Mouse (Mus musculus) liver, postnatal 0 days (tissue): ENCODE data around the gene Adamts9. TPM values are rescaled to one million over a fixed set of nuclear protein-coding genes. Genes with fewer than 3 reads are reported as not detected.

Experiments
- ATAC-seq: fragments of 200-750 bp; cut with Nextera tagmentation; 2 replicates; pipeline ENCODE4 v1.8.0; 2017; ENCODE audit warnings: mild to moderate bottlenecking, moderate library complexity
- DNase-seq: peaks from one replicate; pipeline ENCODE4 v3.0.0-alpha.2; 2016
- H3K27ac ChIP-seq: fragments of 300-500 bp; sonication (generic); 2 replicates; pipeline ENCODE4 v1.5.1; 2014; ENCODE audit warnings: antibody characterized with exemption, moderate library complexity, mild to moderate bottlenecking, low read depth
- H3K27me3 ChIP-seq: fragments of 300-500 bp; sonication (generic); 2 replicates; pipeline ENCODE4 v1.6.1; 2014; ENCODE audit warnings: low read length, control low read depth, mixed read lengths; ENCODE audit not compliant: insufficient read depth
- H3K36me3 ChIP-seq: fragments of 300-500 bp; sonication (generic); replicated peaks from 2 replicates; pipeline ENCODE4 v1.6.1; 2014; ENCODE audit warnings: mild to moderate bottlenecking, control low read depth, low read length, moderate library complexity, mixed read lengths; ENCODE audit not compliant: insufficient read depth
- H3K4me1 ChIP-seq: fragments of 300-500 bp; sonication (generic); 2 replicates; pipeline ENCODE4 v1.6.1; 2014; ENCODE audit warnings: antibody characterized with exemption, mild to moderate bottlenecking, control low read depth; ENCODE audit not compliant: insufficient read depth
- H3K4me2 ChIP-seq: fragments of 300-500 bp; sonication (generic); 2 replicates; pipeline ENCODE4 v1.6.1; 2014; ENCODE audit warnings: low read depth, mild to moderate bottlenecking, low read length, moderate library complexity, mixed read lengths
- H3K4me3 ChIP-seq: fragments of 300-500 bp; sonication (generic); 2 replicates; pipeline ENCODE4 v1.5.1; 2014; ENCODE audit warnings: low read depth, low read length
- H3K9ac ChIP-seq: fragments of 300-500 bp; sonication (generic); replicated peaks from 2 replicates; pipeline ENCODE4 v1.6.1; 2014; ENCODE audit warnings: mild to moderate bottlenecking, moderate library complexity
- H3K9me3 ChIP-seq: fragments of 300-500 bp; sonication (generic); 2 replicates; pipeline ENCODE4 v1.6.1; 2016; ENCODE audit warnings: mild to moderate bottlenecking, control low read depth, low read length, mixed read lengths
- CTCF ChIP-seq: sonication (generic); IDR thresholded peaks from 2 replicates; pipeline ENCODE4 v1.5.1; 2016; ENCODE audit warnings: antibody characterized with exemption, low read depth
- EP300 ChIP-seq: IDR thresholded peaks from 2 replicates; pipeline ENCODE4 v1.6.1; 2016; ENCODE audit warnings: antibody characterized with exemption, low read depth, mild to moderate bottlenecking
- WGBS: fragments of 180-500 bp; shearing (Covaris S2); extraction: QIAGEN DNeasy Blood & Tissue Kit; methylation state at CpG from one replicate; pipeline ENCODE4 v1.1.7; 2014; ENCODE audit not compliant: insufficient replicate concordance; 5-methylcytosine and 5-hydroxymethylcytosine counted together
- polyA plus RNA-seq: library from polyadenylated mRNA; unstranded; fragments of >200 nt; fragmentation: Nextera tagmentation; extraction: Ambion mirVana; gene quantifications from 2 replicates; pipeline ENCODE4 v1.2.1, GENCODE M21; 2015

Gene Adamts9
- polyA plus RNA-seq, 1 experiment from 2014 or later: 0.96 TPM

DNA sequence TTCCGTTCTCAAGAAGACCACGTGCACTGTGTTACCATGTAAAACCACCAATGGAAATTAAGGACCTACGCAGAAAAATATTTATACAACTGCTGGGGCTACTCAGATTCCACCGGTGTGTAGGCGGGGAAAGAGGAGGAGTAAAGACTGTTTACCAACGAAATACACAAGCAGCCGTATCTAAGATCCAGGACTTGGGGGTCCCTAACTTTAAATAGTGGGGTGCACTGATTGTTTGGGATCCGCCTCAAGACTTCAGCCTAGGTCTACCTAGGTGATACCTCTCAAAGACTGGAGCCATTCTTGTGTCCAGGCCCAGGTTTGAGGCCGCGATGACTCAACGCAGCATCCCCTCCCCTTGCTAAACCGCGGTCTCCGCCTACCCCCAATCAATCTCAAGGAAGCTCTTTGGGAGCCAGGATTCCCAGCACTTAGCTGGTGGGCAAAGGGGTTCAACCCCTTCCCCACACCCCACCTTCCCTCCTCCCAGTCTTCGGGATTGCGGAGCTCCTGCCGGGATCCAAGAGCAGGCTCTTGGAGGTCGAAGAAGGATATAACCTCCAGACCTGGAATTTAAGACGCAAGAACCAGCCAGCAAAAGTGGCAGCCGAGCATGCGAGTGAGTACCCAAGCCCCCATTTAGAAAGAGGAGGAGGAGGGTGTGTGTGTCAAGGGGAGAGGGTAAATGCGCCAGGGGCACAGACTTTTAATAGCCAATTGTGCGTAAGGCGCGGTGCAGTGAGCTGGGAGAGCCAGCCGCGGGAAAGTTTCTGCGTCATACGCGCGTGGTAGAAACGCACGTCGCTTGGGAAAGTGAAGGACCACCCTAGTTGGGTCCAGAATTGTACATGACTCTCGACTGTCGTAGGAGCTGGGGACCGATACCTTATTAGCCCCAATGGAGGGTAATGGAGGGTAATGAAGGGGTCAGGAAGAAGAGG lies 2.8 kb downstream of the Adamts9 start:
- Histone ChIP-seq H3K4me2 (peak overlapping the region; percentile 70), H3K27me3 (peaks cover 54% of the 10 kb centered on the region), H3K9ac (peak overlapping the region; percentile 27; the same call in 1 of the 2 replicates), H3K4me3 (peak overlapping the region; percentile 49), H3K9me3 (no peaks in the 10 kb centered on the region), H3K36me3 (no peaks in the 10 kb centered on the region), H3K27ac (peak overlapping the region; percentile 44; the same call in 1 of the 2 replicates), H3K4me1 (no peaks in the 10 kb centered on the region)
- WGBS: 3% methylated on average over 37 of the region's 37 CpGs
- peak; percentile 15 for DNase-seq
- TF ChIP-seq CTCF: no peak
- TF ChIP-seq EP300: no peak
- ATAC-seq: no peak

- no peak overlapping the region for H3K4me2 ChIP-seq
- H3K4me1 ChIP-seq: no peaks in the 10 kb centered on the region
- H3K27me3 ChIP-seq: no peaks in the 10 kb centered on the region
- DNase-seq: no peak
- H3K4me3 ChIP-seq: no peak overlapping the region
- no peak for ATAC-seq
- H3K9ac ChIP-seq: no peak overlapping the region
- 69% methylated on average over 5 of the region's 5 CpGs for WGBS
- H3K9me3 ChIP-seq: no peaks in the 10 kb centered on the region
- H3K27ac ChIP-seq: no peak overlapping the region
- H3K36me3 ChIP-seq: no peaks in the 10 kb centered on the region
- no peak for TF ChIP-seq EP300
- TF ChIP-seq CTCF: no peak
Measured at GRCm38 (mm10) chr6:92928261-92928660, 15.0 kb downstream of the Adamts9 start.

- no peak overlapping the region for H3K27ac ChIP-seq
- 66% methylated on average over 8 of the region's 8 CpGs for WGBS
- no peaks in the 10 kb centered on the region for H3K4me1 ChIP-seq
- no peaks in the 10 kb centered on the region for H3K9me3 ChIP-seq
- no peak overlapping the region for H3K4me2 ChIP-seq
- ATAC-seq (no peak), DNase-seq (no peak)
- TF ChIP-seq CTCF (no peak), EP300 (no peak)
- no peak overlapping the region for H3K9ac ChIP-seq
- H3K36me3 ChIP-seq: no peaks in the 10 kb centered on the region
- no peaks in the 10 kb centered on the region for H3K27me3 ChIP-seq
- no peak overlapping the region for H3K4me3 ChIP-seq
Measured at GRCm38 (mm10) chr6:92924536-92924935, 18.8 kb downstream of the Adamts9 start.

DNA sequence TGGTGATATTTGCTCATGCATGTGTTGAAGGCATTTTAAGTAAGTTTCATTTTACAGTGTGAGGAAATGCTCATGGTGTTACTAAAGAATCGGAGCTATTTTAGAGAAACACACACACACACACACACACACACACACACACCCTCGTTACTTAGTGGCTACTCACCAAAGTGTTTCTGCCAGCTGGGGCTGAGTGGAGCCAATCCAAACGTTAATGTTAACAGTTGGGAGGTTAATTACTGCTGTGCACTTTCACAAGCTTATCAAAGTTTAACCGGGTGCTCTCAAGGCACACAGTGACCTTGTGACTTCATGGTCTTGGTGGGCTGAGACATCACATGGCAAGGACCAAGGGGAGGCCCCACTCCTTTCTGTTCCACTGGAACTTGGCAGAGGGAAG lies 21.4 kb downstream of the Adamts9 start:
- H3K36me3 ChIP-seq: no peaks in the 10 kb centered on the region
- H3K9ac ChIP-seq: no peak overlapping the region
- H3K4me3 ChIP-seq: no peak overlapping the region
- no peaks in the 10 kb centered on the region for H3K9me3 ChIP-seq
- no peaks in the 10 kb centered on the region for H3K27me3 ChIP-seq
- H3K4me1 ChIP-seq: no peaks in the 10 kb centered on the region
- DNase-seq (no peak), ATAC-seq (no peak)
- H3K27ac ChIP-seq: no peak overlapping the region
- no peak overlapping the region for H3K4me2 ChIP-seq
- no peak for TF ChIP-seq EP300
- no peak for TF ChIP-seq CTCF
- WGBS: 28% methylated on average over 4 of the region's 4 CpGs

DNA sequence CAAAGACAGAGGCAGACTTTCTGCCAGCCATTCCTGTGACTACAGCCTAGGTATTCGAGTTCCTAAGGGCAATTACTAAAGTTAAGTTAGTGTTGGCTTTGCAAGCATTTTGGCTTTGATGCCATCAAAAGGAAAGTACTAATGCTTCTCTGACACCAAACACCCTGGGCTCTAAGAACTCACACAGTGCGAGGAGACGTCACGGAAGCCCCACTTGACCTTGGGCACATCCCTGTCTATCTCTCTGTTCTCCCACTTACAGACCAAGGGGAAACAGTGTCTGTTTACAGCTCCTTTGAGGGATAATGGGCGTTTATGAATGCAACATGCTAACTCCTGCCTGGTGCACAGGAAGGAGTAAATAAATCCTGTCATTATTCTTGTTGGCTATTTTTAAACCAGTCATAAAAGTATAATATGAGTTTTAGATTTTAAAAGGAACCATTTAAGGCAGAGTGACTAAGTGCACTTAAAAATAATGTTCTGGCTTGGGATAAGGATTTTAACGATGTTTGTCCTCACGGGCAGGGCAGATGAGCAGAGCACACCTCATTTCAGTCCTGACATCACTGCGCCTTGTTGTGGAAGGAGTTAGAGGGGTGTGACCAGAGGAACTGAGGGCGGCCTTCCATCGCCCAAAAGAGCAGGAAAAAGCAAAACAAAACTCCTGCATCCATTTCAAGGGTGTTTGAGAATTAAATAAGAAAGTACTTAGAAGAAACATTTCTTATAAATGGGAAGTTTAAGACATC lies 22.2 kb downstream of the Adamts9 start:
- Histone ChIP-seq H3K27ac (no peak overlapping the region), H3K36me3 (no peaks in the 10 kb centered on the region), H3K9me3 (no peaks in the 10 kb centered on the region), H3K4me3 (no peak overlapping the region), H3K9ac (no peak overlapping the region), H3K4me1 (no peaks in the 10 kb centered on the region), H3K27me3 (no peaks in the 10 kb centered on the region), H3K4me2 (no peak overlapping the region)
- WGBS: 67% methylated on average over 10 of the region's 10 CpGs
- TF ChIP-seq CTCF (no peak), EP300 (no peak)
- ATAC-seq (no peak), DNase-seq (no peak)

- no peak overlapping the region for H3K9ac ChIP-seq
- no peak overlapping the region for H3K27ac ChIP-seq
- no peaks in the 10 kb centered on the region for H3K4me1 ChIP-seq
- H3K27me3 ChIP-seq: no peaks in the 10 kb centered on the region
- H3K36me3 ChIP-seq: no peaks in the 10 kb centered on the region
- H3K4me3 ChIP-seq: no peak overlapping the region
- no peaks in the 10 kb centered on the region for H3K9me3 ChIP-seq
- no peak for DNase-seq
- 73% methylated on average over 3 of the region's 3 CpGs for WGBS
- TF ChIP-seq EP300 (no peak), CTCF (no peak)
- no peak overlapping the region for H3K4me2 ChIP-seq
- ATAC-seq: no peak
Measured at GRCm38 (mm10) chr6:92910611-92911010, 32.7 kb downstream of the Adamts9 start.
